Mouse (Mus musculus) myocyte (in vitro differentiated cells): ENCODE data around the gene Ankfy1. TPM values are rescaled to one million over a fixed set of nuclear protein-coding genes. Genes with fewer than 3 reads are reported as not detected.

Source experiments
- H3K27me3 ChIP-seq: one replicate; pipeline ENCODE4 v1.6.1; 2011; ENCODE audit not compliant: control insufficient read depth, insufficient read depth, insufficient read length
- H3K36me3 ChIP-seq: one replicate; pipeline ENCODE4 v1.6.1; 2011; ENCODE audit not compliant: control insufficient read depth, insufficient read depth
- H3K4me2 ChIP-seq: one replicate; pipeline ENCODE4 v1.6.1; 2011; ENCODE audit warnings: low read depth, control low read depth
- H3K4me3 ChIP-seq: one replicate; pipeline ENCODE4 v1.5.1; 2011; ENCODE audit warnings: mild to moderate bottlenecking, control low read depth, moderate library complexity
- H3K79me2 ChIP-seq: one replicate; pipeline ENCODE4 v1.6.1; 2011; ENCODE audit not compliant: control insufficient read depth, insufficient read depth
- H3ac ChIP-seq: one replicate; pipeline ENCODE4 v1.6.1; 2011; ENCODE audit not compliant: control insufficient read depth, insufficient read length
- CEBPB ChIP-seq: IDR thresholded peaks from 2 replicates; pipeline ENCODE4 v1.6.1; 2011; ENCODE audit warnings: mild to moderate bottlenecking, moderate library complexity; ENCODE audit not compliant: poor library complexity, insufficient read depth, severe bottlenecking
- E2F4 ChIP-seq: IDR thresholded peaks from one replicate; pipeline ENCODE4 v1.6.1; 2011; ENCODE audit warnings: mild to moderate bottlenecking, control low read depth, moderate library complexity; ENCODE audit not compliant: insufficient read depth
- MAX ChIP-seq: IDR thresholded peaks from one replicate; pipeline ENCODE4 v1.6.1; 2011; ENCODE audit warnings: low read depth, mild to moderate bottlenecking, control low read depth
- MYOD1 ChIP-seq, 3 experiments: IDR thresholded peaks; one replicate each; pipeline ENCODE4 v1.6.1; 2011; ENCODE audit warnings: control low read depth in 2 of 3, low read depth in 2 of 3, mild to moderate bottlenecking in 2 of 3, moderate library complexity in 1 of 3; ENCODE audit not compliant: insufficient read length in 2 of 3, control insufficient read depth in 1 of 3
- MYOG ChIP-seq, 3 experiments: IDR thresholded peaks; one replicate each; pipeline ENCODE4 v1.6.1; 2011; ENCODE audit warnings: control low read depth in 2 of 3, low read depth in 2 of 3, mild to moderate bottlenecking in 2 of 3; ENCODE audit not compliant: insufficient read length in 2 of 3, control insufficient read depth in 1 of 3, insufficient read depth in 1 of 3
- POLR2A ChIP-seq: IDR thresholded peaks from one replicate; pipeline ENCODE4 v1.6.1; 2011; ENCODE audit warnings: low read depth, mild to moderate bottlenecking, control low read depth, moderate library complexity; ENCODE audit not compliant: insufficient read length
- POLR2AphosphoS2 ChIP-seq: IDR thresholded peaks from one replicate; pipeline ENCODE4 v1.6.1; 2011; ENCODE audit warnings: low read depth, control low read depth; ENCODE audit not compliant: insufficient read length
- REST ChIP-seq: IDR thresholded peaks from one replicate; pipeline ENCODE4 v1.6.1; 2011; ENCODE audit warnings: mild to moderate bottlenecking, control low read depth, moderate library complexity; ENCODE audit not compliant: insufficient read depth, insufficient read length
- SRF ChIP-seq: IDR thresholded peaks from one replicate; pipeline ENCODE4 v1.6.1; 2011; ENCODE audit warnings: low read depth; ENCODE audit not compliant: control insufficient read depth, insufficient read length
- TCF12 ChIP-seq: IDR thresholded peaks from one replicate; pipeline ENCODE4 v1.6.1; 2011; ENCODE audit warnings: mild to moderate bottlenecking, control low read depth; ENCODE audit not compliant: poor library complexity, insufficient read depth, severe bottlenecking
- TCF3 ChIP-seq: IDR thresholded peaks from one replicate; pipeline ENCODE4 v1.6.1; 2011; ENCODE audit warnings: low read depth, control low read depth; ENCODE audit not compliant: insufficient read length
- USF1 ChIP-seq: IDR thresholded peaks from one replicate; pipeline ENCODE4 v1.6.1; 2011; ENCODE audit warnings: low read depth, mild to moderate bottlenecking, control low read depth, moderate library complexity
- polyA plus RNA-seq: library from polyadenylated mRNA; unstranded; fragments of >200 nt; fragmentation: generic; extraction: Trizol; gene quantifications from one replicate; pipeline ENCODE4 v1.2.1, GENCODE M21; 2012; ENCODE audit warnings: missing spikeins

The Ankfy1 gene
- polyA plus RNA-seq, 1 experiment: 16.7 TPM

DNA sequence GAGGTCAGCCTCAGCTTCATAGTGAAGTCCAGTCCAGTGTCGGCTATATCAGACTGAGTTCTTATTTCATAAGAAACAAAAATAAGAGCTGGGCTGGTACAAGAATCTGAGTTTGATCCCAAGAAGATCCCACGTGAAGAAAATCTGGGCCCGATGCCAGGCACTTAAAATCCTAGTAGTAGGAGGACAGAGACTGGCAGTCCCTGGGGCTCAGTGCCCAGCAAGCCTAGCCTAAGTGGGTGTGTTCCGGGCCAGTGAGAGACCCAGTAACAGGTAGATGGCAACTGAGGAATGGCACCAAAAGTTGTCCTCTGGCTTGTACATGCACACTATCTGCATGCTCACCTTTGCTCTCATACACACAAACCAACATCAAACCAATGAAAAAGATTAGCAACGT, 22.9 kb downstream of the Ankfy1 start:
- TF ChIP-seq MAX: no peak
- TF ChIP-seq POLR2A: no peak
- no peak for TF ChIP-seq TCF3
- TF ChIP-seq REST: no peak
- no peak for TF ChIP-seq MYOD1 (IDR thresholded peaks at IDR 0.05; ENCODE audit: control insufficient read depth in 1 of 3, insufficient read length in 2 of 3, low read depth in 2 of 3)
- no peak for TF ChIP-seq TCF12
- TF ChIP-seq SRF: no peak
- H3K36me3 ChIP-seq: peaks cover 35% of the 10 kb centered on the region
- peaks cover 36% of the 10 kb centered on the region for H3K79me2 ChIP-seq
- no peak overlapping the region for H3K4me3 ChIP-seq
- no peak overlapping the region for H3ac ChIP-seq
- H3K4me2 ChIP-seq: no peak overlapping the region
- H3K27me3 ChIP-seq: no peaks in the 10 kb centered on the region

DNA sequence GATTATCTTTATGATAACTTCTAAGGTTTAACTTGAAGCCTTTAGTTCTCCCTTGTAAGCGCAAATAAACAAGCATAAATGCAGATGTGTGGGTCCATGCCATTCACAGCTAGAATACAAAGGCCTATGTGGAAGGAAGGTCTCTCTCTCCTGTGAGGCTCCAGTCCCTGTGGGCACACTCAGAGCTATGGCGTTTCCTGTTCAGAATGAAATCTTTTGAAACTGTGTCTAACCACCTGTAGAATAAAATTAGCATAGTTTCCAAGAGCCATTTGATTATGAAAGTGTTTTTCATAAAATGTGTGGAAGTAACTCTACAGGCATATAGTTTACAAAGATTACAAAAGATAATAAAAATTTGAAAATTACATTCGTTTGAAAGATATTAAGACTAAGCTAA, 28.4 kb downstream of the Ankfy1 start:
- Histone ChIP-seq H3K27me3 (no peaks in the 10 kb centered on the region), H3ac (no peak overlapping the region), H3K4me3 (no peak overlapping the region), H3K4me2 (no peak overlapping the region), H3K36me3 (peaks cover 30% of the 10 kb centered on the region), H3K79me2 (no peaks in the 10 kb centered on the region)
- TF ChIP-seq REST: no peak
- no peak for TF ChIP-seq MYOG (IDR thresholded peaks at IDR 0.05; ENCODE audit: control insufficient read depth in 1 of 3, insufficient read depth in 1 of 3, insufficient read length in 2 of 3, low read depth in 2 of 3)
- no peak for TF ChIP-seq CEBPB
- no peak for TF ChIP-seq USF1
- TF ChIP-seq MAX: no peak
- TF ChIP-seq E2F4: no peak
- TF ChIP-seq MYOD1 (IDR thresholded peaks at IDR 0.05; ENCODE audit: control insufficient read depth in 1 of 3, insufficient read length in 2 of 3, low read depth in 2 of 3): no peak
- no peak for TF ChIP-seq TCF12
- no peak for TF ChIP-seq POLR2AphosphoS2

DNA sequence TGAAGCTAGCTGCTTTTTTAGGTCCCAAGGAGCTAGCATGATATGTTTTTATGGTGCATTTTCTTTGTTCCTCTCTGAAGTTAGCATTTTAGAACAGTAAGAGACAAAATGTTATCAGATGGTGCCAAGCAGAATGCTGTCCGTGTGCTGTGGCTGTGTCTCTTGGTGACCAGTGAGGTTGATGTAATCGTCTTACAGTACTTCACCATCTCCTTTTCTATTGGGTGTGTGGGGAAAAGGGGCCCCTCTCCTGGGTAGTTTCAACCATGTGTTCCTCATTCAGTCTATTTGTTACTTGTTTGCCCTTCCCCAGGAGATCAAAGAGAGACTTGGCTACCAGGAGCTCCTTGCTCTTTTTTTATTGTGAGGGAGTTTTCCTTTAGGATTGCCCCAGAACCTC, 33.4 kb downstream of the Ankfy1 start:
- peaks cover 3% of the 10 kb centered on the region for H3K79me2 ChIP-seq
- no peak overlapping the region for H3K4me3 ChIP-seq
- H3K27me3 ChIP-seq: no peaks in the 10 kb centered on the region
- TF ChIP-seq E2F4 (no peak), MYOD1 (IDR thresholded peaks at IDR 0.05; ENCODE audit: control insufficient read depth in 1 of 3, insufficient read length in 2 of 3, low read depth in 2 of 3) (no peak), MYOG (IDR thresholded peaks at IDR 0.05; ENCODE audit: control insufficient read depth in 1 of 3, insufficient read depth in 1 of 3, insufficient read length in 2 of 3, low read depth in 2 of 3) (no peak), POLR2A (no peak), SRF (no peak), USF1 (no peak), POLR2AphosphoS2 (no peak), TCF12 (no peak), CEBPB (no peak), MAX (no peak), TCF3 (no peak), REST (no peak)
- no peak overlapping the region for H3ac ChIP-seq
- H3K4me2 ChIP-seq: no peak overlapping the region
- H3K36me3 ChIP-seq: peaks cover 15% of the 10 kb centered on the region

DNA sequence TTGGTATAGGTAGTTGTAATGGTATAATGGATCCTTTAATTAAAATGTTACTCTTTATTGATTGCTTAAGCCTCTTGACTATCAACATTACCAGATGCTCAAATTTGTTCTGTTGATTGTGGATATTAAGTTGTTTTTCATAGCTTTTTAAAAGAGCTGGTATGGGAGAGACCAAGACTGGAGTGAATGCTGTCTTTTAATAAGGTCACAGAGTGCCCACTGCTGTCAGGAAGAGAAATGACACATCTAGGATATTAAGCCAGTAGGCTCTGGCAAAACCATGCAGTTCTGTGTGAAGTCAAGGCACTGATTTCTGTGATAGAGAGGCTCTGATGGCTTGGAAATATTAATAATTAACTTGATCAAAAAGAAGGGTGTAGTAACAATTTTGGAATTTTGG, 34.1 kb downstream of the Ankfy1 start:
- H3K4me3 ChIP-seq: no peak overlapping the region
- peaks cover 20% of the 10 kb centered on the region for H3K36me3 ChIP-seq
- H3ac ChIP-seq: no peak overlapping the region
- no peaks in the 10 kb centered on the region for H3K27me3 ChIP-seq
- H3K79me2 ChIP-seq: peaks cover 3% of the 10 kb centered on the region
- TF ChIP-seq SRF: no peak
- TF ChIP-seq TCF3: no peak
- no peak for TF ChIP-seq TCF12
- no peak for TF ChIP-seq MYOG (IDR thresholded peaks at IDR 0.05; ENCODE audit: control insufficient read depth in 1 of 3, insufficient read depth in 1 of 3, insufficient read length in 2 of 3, low read depth in 2 of 3)
- TF ChIP-seq USF1: no peak
- TF ChIP-seq MAX: no peak
- no peak for TF ChIP-seq E2F4
- TF ChIP-seq POLR2AphosphoS2: no peak
- TF ChIP-seq POLR2A: no peak
- no peak for TF ChIP-seq CEBPB
- TF ChIP-seq REST: no peak
- no peak for TF ChIP-seq MYOD1 (IDR thresholded peaks at IDR 0.05; ENCODE audit: control insufficient read depth in 1 of 3, insufficient read length in 2 of 3, low read depth in 2 of 3)
- no peak overlapping the region for H3K4me2 ChIP-seq

DNA sequence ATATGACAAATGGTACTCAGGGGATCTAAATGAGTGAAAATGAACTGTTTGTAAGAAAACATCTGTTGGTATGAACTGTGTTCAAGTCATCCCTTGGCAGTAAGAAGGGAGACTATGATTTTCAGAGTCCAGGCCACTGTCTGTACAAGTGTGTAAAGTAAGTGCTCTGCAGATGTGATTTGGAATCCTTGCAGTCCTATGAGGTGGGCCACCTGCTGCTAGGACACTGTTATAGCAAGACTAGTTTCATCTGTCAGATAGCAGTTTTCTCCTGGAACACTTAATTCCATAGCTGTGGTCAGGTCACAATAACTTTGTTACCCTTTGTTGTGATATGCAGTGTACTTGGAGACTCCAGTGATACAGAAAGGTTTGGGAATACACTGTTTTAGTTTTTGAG, 36.2 kb downstream of the Ankfy1 start:
- H3K79me2 ChIP-seq: peaks cover 3% of the 10 kb centered on the region
- H3ac ChIP-seq: no peak overlapping the region
- TF ChIP-seq MYOG (IDR thresholded peaks at IDR 0.05; ENCODE audit: control insufficient read depth in 1 of 3, insufficient read depth in 1 of 3, insufficient read length in 2 of 3, low read depth in 2 of 3): no peak
- TF ChIP-seq E2F4: no peak
- no peak for TF ChIP-seq POLR2A
- no peak for TF ChIP-seq USF1
- TF ChIP-seq SRF: no peak
- TF ChIP-seq TCF3: no peak
- TF ChIP-seq CEBPB: no peak
- no peak for TF ChIP-seq MYOD1 (IDR thresholded peaks at IDR 0.05; ENCODE audit: control insufficient read depth in 1 of 3, insufficient read length in 2 of 3, low read depth in 2 of 3)
- no peak for TF ChIP-seq TCF12
- no peak for TF ChIP-seq MAX
- TF ChIP-seq POLR2AphosphoS2: no peak
- no peak overlapping the region for H3K4me2 ChIP-seq
- no peak overlapping the region for H3K4me3 ChIP-seq
- H3K27me3 ChIP-seq: no peaks in the 10 kb centered on the region
- peaks cover 41% of the 10 kb centered on the region for H3K36me3 ChIP-seq
